Mouse (Mus musculus): Measurements from ENCODE around the gene Prr7.

Gene Prr7

GRCm38 (mm10) chr13:55510668-55511491, 46.8 kb downstream of the Prr7 start:
- DNase-seq, result peak; percentile 89

GRCm38 (mm10) chr13:55511492-55511861, 47.4 kb downstream of the Prr7 start:
- DNase-seq, result no peak

GRCm38 (mm10) chr13:55512379-55513031, 48.4 kb downstream of the Prr7 start:
- DNase-seq, result peak; percentile 49

GRCm38 (mm10) chr13:55513111-55513748, 49.2 kb downstream of the Prr7 start, which contains the start of gene Pdlim7:
Gene Pdlim7, minus strand, starts transcription at chr13:55513676.
- peak; percentile 90 for DNase-seq

GRCm38 (mm10) chr13:55513828-55514227, 49.8 kb downstream of the Prr7 start:
- no peak for DNase-seq

GRCm38 (mm10) chr13:55516955-55517354, 52.9 kb downstream of the Prr7 start:
- peak; percentile 94 for DNase-seq

- DNase-seq, result no peak
Measured at GRCm38 (mm10) chr13:55519606-55520005, 55.5 kb downstream of the Prr7 start.

- DNase-seq, result no peak
Measured at GRCm38 (mm10) chr13:55522730-55523129, 58.7 kb downstream of the Prr7 start.
